Mouse (Mus musculus) E14TG2a.4 (cell line): ENCODE results near the gene Pbx2.

ENCODE experiments used
- H3K27me3 ChIP-seq: 2 replicates; pipeline ENCODE4 v1.6.1; 2014; ENCODE audit warnings: low read length, control low read depth; ENCODE audit not compliant: insufficient read depth
- H3K36me3 ChIP-seq: 2 replicates; pipeline ENCODE4 v1.6.1; 2014; ENCODE audit warnings: low read length, control low read depth; ENCODE audit not compliant: insufficient read depth
- H3K4me1 ChIP-seq: replicated peaks from 2 replicates; pipeline ENCODE4 v1.6.1; 2014; ENCODE audit warnings: low read depth, low read length, control low read depth
- H3K4me3 ChIP-seq: replicated peaks from 2 replicates; pipeline ENCODE4 v1.5.1; 2014; ENCODE audit warnings: mild to moderate bottlenecking, low read length
- H3K9me3 ChIP-seq: 2 replicates; pipeline ENCODE4 v1.6.1; 2014; ENCODE audit warnings: low read length, control low read depth
- CTCF ChIP-seq: conservative IDR thresholded peaks from 2 replicates; pipeline ENCODE4 v1.5.1; 2014; ENCODE audit warnings: low read length
- NANOG ChIP-seq: IDR thresholded peaks from 2 replicates; pipeline ENCODE4 v1.6.1; 2014; ENCODE audit warnings: borderline replicate concordance, low read length, mixed read lengths
- POU5F1 ChIP-seq: IDR thresholded peaks from 2 replicates; pipeline ENCODE4 v1.6.1; 2014; ENCODE audit warnings: low read length, borderline replicate concordance

Gene Pbx2

DNA sequence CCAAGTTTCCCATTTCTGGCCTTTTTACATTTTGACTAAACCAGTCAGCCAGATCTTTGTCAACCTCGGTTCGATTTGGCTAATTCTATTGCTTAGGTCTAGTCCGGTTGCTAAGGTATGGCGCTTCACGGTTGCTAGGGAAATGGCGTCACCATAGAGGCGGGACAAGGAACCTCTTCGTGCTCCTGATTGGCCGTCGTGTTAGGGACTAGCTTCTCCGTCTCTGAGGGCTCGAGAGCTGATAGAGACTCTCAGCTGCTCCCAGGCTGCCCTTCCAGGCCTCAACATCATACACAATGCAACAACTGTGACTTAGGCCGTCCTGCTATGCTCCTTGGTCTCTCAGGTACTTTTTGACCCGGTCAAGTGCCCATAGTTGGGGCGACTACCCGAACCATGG, 53.5 kb downstream of the Pbx2 start, which contains the start of gene Fkbpl:
Gene Fkbpl (plus strand): TSS at position 157 of the 400 bp plus-strand sequence.
- TF ChIP-seq CTCF (no peak), POU5F1 (no peak), NANOG (no peak)
- Histone ChIP-seq H3K9me3 (no peaks in the 10 kb centered on the region), H3K36me3 (peaks cover 21% of the 10 kb centered on the region), H3K4me1 (peaks cover 54% of the 10 kb centered on the region), H3K27me3 (no peaks in the 10 kb centered on the region), H3K4me3 (peak within 1 kb of the TSS; percentile 100)

DNA sequence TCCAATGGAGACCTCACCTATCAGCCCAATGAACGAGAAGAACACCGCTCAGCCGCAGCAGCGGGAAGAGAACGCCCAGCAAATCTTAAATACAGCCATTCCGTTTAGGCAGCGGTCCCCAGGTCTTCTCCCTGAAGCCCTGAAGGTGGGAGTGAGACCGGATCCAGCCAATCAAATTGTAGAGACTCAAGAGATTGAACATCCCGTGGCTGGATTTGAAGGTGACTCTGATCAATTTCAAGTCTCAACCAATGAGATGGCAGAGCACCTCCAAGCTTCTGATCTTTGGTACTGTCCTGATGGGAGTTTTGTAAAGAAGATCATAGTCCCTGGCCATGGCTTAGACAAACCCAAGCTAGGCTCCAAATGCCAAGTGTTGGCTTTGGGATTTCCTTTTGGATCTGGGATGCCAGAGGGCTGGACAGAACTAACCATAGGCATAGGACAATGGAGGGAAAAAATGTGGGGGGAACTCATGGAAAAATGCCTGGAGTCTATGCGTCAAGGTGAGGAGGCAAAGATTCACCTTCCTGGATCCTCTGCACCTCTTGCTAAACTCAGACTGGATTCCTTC, 54.3 kb downstream of the Pbx2 start:
- Histone ChIP-seq H3K36me3 (peaks cover 28% of the 10 kb centered on the region), H3K9me3 (no peaks in the 10 kb centered on the region), H3K4me1 (peaks cover 55% of the 10 kb centered on the region), H3K27me3 (no peaks in the 10 kb centered on the region), H3K4me3 (peak overlapping the region; percentile 100)
- TF ChIP-seq POU5F1 (no peak), CTCF (no peak), NANOG (no peak)

DNA sequence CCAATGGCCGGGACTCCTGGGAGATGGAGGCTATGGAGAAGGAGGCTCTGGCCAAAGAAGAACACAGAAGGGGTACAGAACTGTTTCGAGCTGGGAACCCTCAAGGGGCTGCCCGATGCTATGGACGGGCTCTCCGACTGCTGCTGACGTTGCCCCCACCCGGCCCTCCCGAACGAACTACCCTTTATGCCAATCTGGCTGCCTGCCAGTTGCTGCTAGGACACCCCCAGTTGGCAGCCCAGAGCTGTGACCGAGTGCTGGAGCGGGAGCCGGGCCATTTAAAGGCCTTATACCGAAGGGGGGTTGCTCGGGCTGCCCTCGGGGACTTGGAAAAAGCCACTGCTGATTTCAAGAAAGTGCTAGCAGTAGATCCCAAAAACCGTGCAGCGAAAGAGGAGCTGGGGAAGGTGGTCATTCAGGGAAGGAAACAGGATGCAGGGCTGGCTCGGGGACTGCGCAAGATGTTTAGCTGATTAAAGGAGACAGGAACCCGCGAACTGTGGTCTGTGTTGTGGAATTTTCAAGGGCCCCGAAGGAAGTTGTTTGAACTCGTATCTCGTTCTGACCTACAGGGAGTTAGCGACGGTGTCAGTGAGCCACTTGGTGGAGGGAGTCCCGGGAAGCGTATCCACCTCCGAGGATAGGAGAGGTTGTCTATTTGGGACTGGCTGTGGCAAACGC, 54.9 kb downstream of the Pbx2 start:
- Histone ChIP-seq H3K36me3 (peaks cover 34% of the 10 kb centered on the region), H3K9me3 (no peaks in the 10 kb centered on the region)
- no peak for TF ChIP-seq NANOG
- TF ChIP-seq POU5F1 = no peak
- no peak for TF ChIP-seq CTCF

More for the DNA sequence above, 54.9 kb downstream of the Pbx2 start:
- H3K4me1 ChIP-seq = peaks cover 59% of the 10 kb centered on the region
- H3K27me3 ChIP-seq = no peaks in the 10 kb centered on the region
- H3K4me3 ChIP-seq = peak overlapping the region; percentile 100
